Mouse (Mus musculus): ENCODE data around the gene Olfr1281.
"Not testable (repeated sequence)": the region's sequence is repeated elsewhere in the genome, so short reads cannot be mapped to it uniquely, and the experiment has no call there.

Olfr1281 gene

DNA sequence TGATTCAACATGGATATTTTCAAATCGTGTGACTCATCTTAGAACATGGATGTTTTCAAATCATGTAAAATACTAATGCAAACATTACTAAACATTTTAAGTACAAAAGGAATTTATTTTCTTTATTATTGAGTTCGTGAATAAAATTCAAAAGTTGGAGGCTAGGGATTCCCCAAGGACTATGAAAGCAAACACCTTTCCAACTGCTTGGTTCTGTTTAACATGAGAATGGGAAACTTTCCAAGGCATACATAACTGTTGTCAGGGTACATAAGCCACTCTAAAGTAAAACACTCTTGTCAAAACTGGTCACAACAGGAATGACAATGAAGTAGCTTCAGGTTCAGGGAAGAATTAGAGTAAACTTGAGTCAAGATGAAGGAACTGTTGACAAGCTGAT lies at the start of gene Olfr1281:
Gene Olfr1281 (plus strand): TSS at position 301 of the 400 bp plus-strand sequence.
- no peak for DNase-seq (ENCODE audit: low spot score)

DNA sequence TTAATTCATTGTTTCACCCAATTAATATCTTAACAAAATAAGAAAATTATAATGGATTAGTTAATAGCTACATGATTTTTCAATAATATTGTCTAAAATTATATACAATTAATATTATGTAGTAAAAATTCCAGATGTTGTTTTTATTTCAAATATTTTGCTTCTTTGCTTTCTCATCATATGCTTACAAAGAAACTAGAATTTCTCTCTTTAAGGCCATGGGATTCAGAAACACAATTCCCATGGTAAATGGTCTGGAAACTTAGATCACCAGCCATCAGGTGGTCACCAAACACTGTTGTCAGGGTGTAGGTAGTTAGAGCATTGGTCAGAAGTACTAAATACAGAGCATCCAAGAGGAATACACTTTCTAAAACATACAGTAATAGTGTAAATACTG lies 36.5 kb upstream of the Olfr1281 start, which contains the start of gene Olfr1278:
Gene Olfr1278 (plus strand): TSS at position 301 of the 400 bp plus-strand sequence.
- no peak for DNase-seq (ENCODE audit: low spot score)

DNA sequence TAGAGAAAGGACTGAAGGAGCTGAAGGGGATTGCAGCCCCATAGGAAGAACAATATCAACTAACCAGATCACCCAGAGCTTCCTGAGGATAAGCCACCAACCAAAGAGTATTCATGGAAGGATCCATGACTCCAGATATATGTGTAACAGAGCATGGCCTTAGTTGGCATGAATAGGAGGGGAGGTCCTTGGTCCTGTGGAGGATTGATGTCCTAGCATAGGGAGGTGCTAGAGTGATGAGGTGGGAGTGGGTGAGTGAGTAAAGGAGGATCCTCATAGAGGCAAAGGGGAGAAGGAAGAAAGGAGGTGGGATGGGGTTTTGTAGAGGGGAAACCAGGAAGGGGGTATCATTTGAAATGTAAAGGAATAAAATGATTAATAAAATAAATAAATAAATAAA lies 27.8 kb upstream of the Olfr1281 start:
- DNase-seq (ENCODE audit: low spot score) = no peak

DNA sequence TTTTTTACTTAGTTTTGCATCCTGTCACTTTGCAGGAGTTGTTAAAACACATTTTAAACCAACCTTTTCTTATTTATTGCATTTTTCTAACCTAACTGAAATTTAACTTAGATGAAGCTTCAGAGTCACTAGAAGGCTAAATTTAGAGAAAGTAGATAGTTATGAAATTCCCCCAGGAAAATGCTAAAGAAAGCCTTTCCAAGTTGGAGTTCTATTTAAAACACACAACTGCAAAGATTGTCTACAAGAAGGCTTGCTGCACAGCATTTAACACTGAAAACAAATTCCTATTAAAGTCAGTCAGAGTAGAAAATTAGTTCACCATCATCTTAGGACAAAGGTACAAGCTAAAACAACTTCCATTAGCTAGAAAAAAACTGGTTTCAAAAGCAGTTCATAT lies 25.9 kb upstream of the Olfr1281 start, which contains the start of gene Olfr1279:
Gene Olfr1279 (plus strand): TSS at position 262 of the 400 bp plus-strand sequence.
- DNase-seq (ENCODE audit: low spot score) = no peak

DNA sequence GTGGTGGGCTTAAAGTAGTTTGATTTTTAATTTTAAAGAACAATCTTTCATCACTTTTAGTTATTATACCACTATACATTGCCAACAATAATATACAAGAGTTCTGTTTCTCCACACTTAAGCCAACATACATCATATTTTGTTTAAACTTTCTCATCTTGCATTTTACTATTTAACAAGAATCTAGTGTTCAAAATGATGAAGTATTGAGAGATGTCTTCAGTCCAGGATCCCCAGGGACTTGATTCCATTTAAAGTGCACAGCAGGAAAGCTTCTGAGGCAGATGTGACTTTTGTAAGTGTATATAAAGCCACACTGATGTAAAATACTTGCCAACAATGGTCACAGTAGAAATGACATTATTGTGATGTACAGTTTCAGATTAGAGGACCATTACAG lies 12.6 kb upstream of the Olfr1281 start, which contains the start of gene Olfr1280:
Gene Olfr1280 (plus strand): TSS at position 301 of the 400 bp plus-strand sequence.
- DNase-seq (ENCODE audit: low spot score) = no peak

DNA sequence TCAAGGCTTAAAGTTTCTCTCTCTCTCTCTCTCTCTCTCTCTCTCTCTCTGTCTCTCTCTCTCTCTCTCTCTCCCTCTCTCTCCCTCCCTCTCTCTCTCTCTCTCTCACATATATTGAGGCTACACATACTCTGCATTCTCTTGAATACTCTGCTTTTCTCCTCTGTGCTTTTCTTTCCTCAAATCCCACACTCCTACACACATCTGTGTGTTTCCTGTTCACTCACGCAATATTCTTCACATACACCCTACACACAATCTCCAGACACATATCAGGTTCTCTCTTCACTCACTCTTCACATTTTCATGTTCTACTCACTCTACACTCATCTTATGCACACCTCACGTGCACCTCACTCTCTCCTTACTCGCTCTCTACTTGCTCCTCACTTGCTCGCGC lies 7.4 kb downstream of the Olfr1281 start:
- not testable (repeated sequence) for DNase-seq (ENCODE audit: low spot score)

DNA sequence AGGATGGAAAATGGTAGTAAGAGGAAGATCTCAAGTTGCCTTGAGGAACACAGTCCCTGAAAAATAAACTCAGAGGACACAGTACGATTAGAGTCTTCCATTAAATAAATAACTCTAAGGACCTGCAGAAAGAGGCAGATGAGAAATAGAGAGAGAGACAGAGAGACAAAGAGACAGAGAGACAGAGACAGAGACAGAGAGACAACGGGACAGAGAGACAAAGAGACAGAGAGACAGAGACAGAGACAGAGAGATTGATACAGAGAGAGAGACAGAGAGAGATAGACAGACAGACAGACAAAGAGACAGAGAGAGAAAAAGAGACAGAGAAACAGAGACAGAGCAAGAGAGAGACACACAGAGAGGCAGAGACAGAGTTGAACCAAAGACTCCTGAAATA lies 9.7 kb downstream of the Olfr1281 start, which contains the start of gene Olfr1282:
Gene Olfr1282 (minus strand): TSS at position 101 of the 400 bp plus-strand sequence.
- DNase-seq (ENCODE audit: low spot score) = no peak

DNA sequence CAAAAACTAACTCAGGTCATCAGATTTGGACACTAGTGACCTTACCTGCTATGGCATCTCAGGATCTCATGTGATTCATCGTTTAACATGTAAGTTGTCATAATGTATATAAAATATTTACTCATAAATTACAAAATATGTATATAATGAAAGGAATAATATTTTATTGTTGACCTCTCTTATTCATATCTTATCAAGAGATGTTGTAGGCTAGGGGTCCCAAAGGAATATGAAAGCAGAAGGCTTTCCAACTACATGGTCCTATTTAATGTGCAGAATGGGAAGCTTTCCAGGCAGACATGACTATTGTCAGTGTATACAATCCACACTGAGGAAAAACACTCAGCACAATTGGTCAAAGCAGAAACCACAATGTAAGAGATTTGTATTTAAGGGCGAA lies 40.2 kb downstream of the Olfr1281 start, which contains the start of gene Olfr1283:
Gene Olfr1283 (plus strand): TSS at position 301 of the 400 bp plus-strand sequence.
- no peak for DNase-seq (ENCODE audit: low spot score)

DNA sequence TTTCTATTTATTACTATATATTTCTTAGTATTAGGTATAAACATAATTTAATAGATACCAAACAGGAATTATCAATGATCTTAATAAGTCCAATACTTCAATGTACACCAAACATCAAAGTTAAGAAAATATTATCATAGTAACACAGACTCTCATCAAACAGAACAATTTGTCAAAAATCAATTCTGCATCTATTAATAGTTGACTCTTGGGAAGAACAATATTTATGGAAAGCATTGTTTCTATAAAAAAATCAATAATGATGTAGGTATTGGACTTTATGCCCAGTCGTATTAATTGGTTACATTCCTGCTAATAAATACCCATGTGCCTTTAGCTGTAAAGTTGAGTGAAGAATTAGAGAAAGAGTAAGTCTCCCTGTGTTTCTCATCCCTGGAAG lies 48.9 kb downstream of the Olfr1281 start, which contains the start of gene Olfr1284:
Gene Olfr1284 (plus strand): TSS at position 301 of the 400 bp plus-strand sequence.
- DNase-seq (ENCODE audit: low spot score) = no peak

All from embryo, embryonic 10 days (tissue).